Mouse (Mus musculus): ENCODE measurements around the gene Nin.
"Not testable (repeated sequence)": the region's sequence is repeated elsewhere in the genome, so short reads cannot be mapped to it uniquely, and the experiment has no call there.

The Nin gene

GRCm38 (mm10) chr12:70113351-70113750 is at the start of gene Nin:
TSS of gene Nin (minus strand) at chr12:70113717.
- in situ Hi-C loops (cut with MboI, MseI), result no loop called here

- in situ Hi-C loops (cut with MboI, MseI), result loop anchor here (10.0 kb wide), 1 partner anchor 1154 kb away; no protein-coding TSS in a partner anchor
Observed at GRCm38 (mm10) chr12:70161057-70161456, 47.5 kb upstream of the Nin start.

GRCm38 (mm10) chr12:70157292-70158066 is 44.0 kb upstream of the Nin start:
- in situ Hi-C loops (cut with MboI, MseI), result no loop called here

- in situ Hi-C loops (cut with MboI, MseI), result no loop called here
Observed at GRCm38 (mm10) chr12:70156222-70156621, 42.7 kb upstream of the Nin start.

GRCm38 (mm10) chr12:70153842-70154241 is 40.3 kb upstream of the Nin start, which contains the start of gene Abhd12b:
TSS of gene Abhd12b (plus strand) at chr12:70154142.
- in situ Hi-C loops (cut with MboI, MseI), result loop anchor here (5.0 kb wide), 1 partner anchor 172 kb away; no protein-coding TSS in a partner anchor

GRCm38 (mm10) chr12:70148631-70149265 is 35.2 kb upstream of the Nin start:
- in situ Hi-C loops (cut with MboI, MseI), result no loop called here

GRCm38 (mm10) chr12:70147986-70148630 is 34.6 kb upstream of the Nin start:
- in situ Hi-C loops (cut with MboI, MseI), result no loop called here

- in situ Hi-C loops (cut with MboI, MseI), result no loop called here
Observed at GRCm38 (mm10) chr12:70145586-70145985, 32.1 kb upstream of the Nin start.

GRCm38 (mm10) chr12:70144637-70145448 is 31.3 kb upstream of the Nin start:
- in situ Hi-C loops (cut with MboI, MseI), result no loop called here

- in situ Hi-C loops (cut with MboI, MseI), result not testable (repeated sequence)
Observed at GRCm38 (mm10) chr12:70144106-70144587, 30.6 kb upstream of the Nin start.

- in situ Hi-C loops (cut with MboI, MseI), result no loop called here
Observed at GRCm38 (mm10) chr12:70140993-70141576, 27.6 kb upstream of the Nin start.

GRCm38 (mm10) chr12:70140542-70140941 is 27.0 kb upstream of the Nin start:
- in situ Hi-C loops (cut with MboI, MseI), result no loop called here

- in situ Hi-C loops (cut with MboI, MseI), result no loop called here
Observed at GRCm38 (mm10) chr12:70139871-70140270, 26.4 kb upstream of the Nin start.

- in situ Hi-C loops (cut with MboI, MseI), result no loop called here
Observed at GRCm38 (mm10) chr12:70137626-70138025, 24.1 kb upstream of the Nin start.

- in situ Hi-C loops (cut with MboI, MseI), result no loop called here
Observed at GRCm38 (mm10) chr12:70137095-70137494, 23.6 kb upstream of the Nin start.

- in situ Hi-C loops (cut with MboI, MseI), result no loop called here
Observed at GRCm38 (mm10) chr12:70136185-70136756, 22.8 kb upstream of the Nin start.

GRCm38 (mm10) chr12:70134627-70135235 is 21.2 kb upstream of the Nin start:
- in situ Hi-C loops (cut with MboI, MseI), result no loop called here

- in situ Hi-C loops (cut with MboI, MseI), result no loop called here
Observed at GRCm38 (mm10) chr12:70131042-70131675, 17.6 kb upstream of the Nin start.

- in situ Hi-C loops (cut with MboI, MseI), result no loop called here
Observed at GRCm38 (mm10) chr12:70129105-70129504, 15.6 kb upstream of the Nin start.

- in situ Hi-C loops (cut with MboI, MseI), result no loop called here
Observed at GRCm38 (mm10) chr12:70126626-70127025, 13.1 kb upstream of the Nin start.

Data from T-helper 1 cell (primary cell).